Mouse (Mus musculus): ENCODE measurements around the gene Rpl23.
A peak's percentile ranks its signal among the peaks of the same experiment; 100 is the strongest.

Gene Rpl23

GRCm38 (mm10) chr11:97781832-97782563 is at the start of gene Rpl23:
Rpl23 (minus strand) TSS chr11:97782437.
- DNase-seq (ENCODE audit: low spot score in 2 of 2): peak; percentile 99 to 100

DNA sequence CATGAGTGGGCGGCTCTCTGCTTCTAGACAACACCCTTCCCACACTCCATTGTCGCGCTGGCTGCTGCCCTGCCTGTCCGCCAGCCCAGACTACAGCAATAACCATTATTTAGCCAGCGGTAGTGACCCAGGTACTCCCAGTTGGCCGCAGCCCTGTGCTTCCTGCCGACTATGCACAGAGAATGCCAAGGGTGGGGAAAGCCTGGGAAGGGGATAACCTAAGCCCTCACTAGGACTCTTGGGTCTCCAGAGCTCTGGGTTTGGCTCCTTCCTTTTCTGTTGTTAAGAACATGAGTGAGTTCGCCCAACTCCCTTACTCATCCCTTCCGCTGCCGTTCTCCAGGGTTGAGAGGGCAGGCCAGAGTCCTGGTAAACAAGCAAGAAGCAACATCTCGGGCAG is 49.8 kb upstream of the Rpl23 start:
- no peak for DNase-seq (ENCODE audit: low spot score in 2 of 2)

DNA sequence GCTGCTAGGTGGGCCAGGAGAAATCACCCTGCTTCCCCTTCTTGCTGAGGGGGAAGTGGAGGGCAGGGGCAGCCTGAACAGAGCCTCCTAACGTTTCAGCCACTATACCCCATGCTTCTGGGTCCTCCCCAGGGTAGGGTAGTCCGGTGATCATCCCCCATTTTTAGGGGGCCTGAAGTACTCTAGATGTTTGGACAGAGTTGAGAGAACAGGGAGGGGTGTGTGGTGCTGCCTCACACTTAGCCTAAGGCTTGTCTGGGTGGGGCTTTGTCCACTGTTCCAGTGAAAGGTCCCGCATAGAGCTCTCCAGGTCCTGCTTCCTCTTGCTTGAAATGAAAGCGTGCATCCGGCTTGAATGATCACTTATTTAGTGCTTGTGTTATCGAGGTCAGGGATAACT is 48.3 kb upstream of the Rpl23 start:
- DNase-seq (ENCODE audit: low spot score in 2 of 2): no peak

DNA sequence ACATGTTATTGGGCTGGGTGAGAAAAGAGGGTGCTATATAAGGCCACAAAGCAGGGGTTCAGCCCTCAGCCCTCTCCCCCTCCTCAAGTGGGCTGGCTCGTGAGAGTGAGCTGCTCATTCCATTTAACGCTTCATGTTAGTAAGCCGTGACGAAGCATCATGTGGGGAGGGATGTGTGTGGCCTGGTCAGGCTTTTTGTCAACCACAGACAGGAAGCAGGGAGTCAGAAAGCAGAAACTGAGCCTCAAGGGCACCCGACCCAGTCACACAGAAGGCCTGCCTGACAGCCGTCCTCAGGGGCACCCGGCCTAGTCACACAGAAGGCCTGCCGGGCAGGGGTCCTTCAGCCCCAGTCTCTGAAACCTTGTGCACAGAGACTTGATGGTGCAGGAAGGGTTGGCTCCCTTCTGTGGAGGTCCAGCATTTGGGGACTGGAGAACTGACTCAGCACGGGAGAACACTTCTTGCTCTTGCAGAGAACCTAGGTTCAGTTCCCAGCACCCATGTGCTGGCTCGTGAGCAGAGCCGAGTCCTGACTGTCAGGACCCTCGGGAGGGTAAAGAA is 47.8 kb upstream of the Rpl23 start:
- no peak for DNase-seq (ENCODE audit: low spot score in 2 of 2)

GRCm38 (mm10) chr11:97829365-97829764 is 47.1 kb upstream of the Rpl23 start:
- DNase-seq (ENCODE audit: low spot score in 2 of 2): no peak

DNA sequence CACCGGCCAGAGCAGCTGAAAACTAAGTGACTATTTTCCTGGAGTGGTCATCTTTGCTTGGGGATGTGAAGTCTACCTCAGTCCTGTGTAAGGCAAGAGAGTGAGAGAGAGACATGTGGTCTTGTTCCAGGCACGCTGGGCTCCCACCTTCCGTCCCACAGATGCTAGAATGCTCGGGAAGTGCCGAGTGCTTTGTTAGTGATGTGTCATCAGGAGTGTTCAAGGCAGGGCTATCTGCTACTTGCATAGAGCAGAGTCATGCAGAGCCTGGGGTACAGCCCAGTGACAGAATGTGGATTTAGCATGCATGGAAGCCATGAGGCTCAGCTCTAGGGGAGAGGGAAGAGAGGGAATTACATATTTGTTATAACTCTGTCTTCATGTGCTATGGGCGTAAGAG is 45.4 kb upstream of the Rpl23 start:
- no peak for DNase-seq (ENCODE audit: low spot score in 2 of 2)

DNA sequence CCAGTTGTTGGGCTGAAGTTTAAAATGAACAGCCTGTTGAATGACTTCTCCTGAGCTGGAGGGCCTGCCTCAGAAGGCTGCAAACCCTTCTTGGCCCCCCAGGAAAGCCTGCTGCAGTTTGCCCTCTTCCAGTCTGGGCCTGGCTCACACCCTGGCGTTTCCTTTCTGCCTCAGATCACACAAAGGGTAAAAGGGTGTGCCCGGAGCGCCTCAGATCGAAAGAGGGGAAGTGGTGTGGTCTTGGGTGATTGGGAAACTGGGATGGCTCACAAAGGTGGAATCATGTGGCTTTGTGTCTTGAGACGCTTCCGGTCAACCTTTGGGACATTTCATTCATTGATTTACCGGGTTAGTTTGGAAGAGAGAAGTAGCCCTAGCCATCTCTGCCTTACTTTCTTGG is 44.2 kb upstream of the Rpl23 start:
- DNase-seq (ENCODE audit: low spot score in 2 of 2): no peak

- no peak for DNase-seq (ENCODE audit: low spot score in 2 of 2)
These were observed 43.7 kb upstream of the Rpl23 start for GRCm38 (mm10) chr11:97825971-97826370.

DNA sequence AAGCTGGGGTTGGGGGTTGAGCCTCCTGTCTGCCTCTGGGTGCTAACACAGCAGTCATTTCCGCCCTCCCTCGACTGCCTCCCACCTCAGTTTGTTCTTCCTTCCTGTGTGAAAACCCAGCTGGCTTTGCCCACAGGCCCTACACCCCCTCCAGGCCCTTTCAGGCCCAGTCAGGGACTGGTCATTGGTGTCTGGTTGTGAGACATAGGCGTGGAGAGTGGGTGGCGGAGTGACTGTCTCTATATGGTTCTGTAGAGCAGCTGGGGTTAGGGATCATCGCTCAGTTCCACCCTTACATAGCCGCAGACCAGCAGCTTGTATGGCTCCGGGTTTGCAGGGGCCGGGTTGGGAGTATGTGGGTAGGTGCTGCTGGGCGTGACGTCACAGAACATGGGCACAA is 43.1 kb upstream of the Rpl23 start:
- DNase-seq (ENCODE audit: low spot score in 2 of 2): no peak

DNA sequence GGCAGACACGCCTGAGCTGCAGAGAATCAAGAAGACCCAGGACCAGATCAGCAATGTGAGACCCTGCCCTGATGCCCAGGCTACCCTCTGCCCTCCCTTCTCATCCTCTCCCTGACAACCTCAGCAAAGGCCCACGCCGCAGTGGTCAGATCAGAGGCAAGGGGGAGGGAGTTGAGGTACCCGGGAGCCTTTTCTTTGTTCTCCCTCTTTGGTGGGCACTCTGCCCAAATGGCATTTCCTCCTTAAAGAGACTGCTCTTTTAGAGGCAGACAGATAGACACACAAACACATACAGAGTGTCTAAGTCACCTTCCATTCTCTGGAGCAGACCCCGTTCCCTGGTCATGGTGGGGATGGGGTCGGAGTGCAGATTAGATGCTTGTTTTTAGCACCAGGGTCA is 42.7 kb upstream of the Rpl23 start:
- no peak for DNase-seq (ENCODE audit: low spot score in 2 of 2)

- DNase-seq (ENCODE audit: low spot score in 2 of 2): no peak
These were observed 41.9 kb upstream of the Rpl23 start for GRCm38 (mm10) chr11:97824168-97824567.

DNA sequence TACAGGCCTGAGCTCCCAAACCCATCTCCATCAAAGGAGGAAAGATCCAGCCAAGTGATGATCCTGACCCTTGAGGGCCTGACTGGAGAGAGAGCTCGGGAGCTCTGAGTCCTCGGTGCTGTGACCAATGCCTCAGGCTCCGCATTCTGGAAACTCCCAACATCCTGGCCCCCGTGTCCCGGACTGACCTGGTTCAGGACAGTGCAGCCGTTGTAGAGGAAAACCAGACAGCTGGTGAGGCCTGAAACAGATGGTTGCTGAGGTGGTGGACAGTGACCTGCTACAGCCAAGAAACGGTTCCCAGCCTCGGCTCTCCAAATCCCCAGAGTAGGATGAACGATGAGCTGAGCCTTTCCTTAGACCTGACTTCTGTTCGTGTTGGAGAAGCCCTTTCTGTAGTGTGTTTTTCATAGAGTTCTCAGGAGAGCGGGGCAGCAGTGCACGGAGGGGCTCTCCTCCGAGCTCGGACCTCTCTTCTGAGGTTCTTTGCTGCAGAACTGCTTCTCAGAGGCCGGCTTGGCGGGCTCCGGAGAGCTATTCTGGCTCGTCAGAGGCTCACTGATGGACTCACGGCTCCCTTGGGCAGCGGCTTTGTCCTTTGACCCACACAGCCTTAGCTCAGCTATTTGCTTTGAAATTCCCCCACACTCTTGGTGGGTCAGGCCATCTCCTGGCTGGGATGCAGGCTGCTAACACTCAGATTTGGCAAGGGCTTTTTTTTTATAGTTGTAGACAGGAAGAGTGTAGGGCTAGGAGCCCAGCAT is 40.8 kb upstream of the Rpl23 start:
- no peak for DNase-seq (ENCODE audit: low spot score in 2 of 2)

GRCm38 (mm10) chr11:97821401-97822064 is 39.3 kb upstream of the Rpl23 start:
- no peak for DNase-seq (ENCODE audit: low spot score in 2 of 2)

DNA sequence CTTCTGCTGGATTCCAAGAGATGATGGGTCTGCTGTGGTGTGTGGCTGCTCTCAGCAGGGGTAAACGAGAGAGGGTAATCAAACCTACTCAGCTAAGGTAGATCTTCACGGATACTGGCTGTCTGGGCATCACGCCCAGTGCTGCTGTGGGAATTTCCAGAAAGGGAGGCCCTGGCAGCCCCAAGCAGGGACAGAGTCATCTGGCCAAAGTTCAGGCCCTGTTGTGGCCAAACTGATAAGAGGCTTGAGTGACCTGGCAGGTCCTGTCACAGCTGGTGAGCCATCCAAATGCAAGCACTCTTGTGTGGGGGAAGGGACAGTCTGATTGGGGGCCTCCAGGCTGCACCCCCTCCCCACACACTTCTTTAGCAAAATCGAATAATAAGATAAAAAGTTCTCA is 38.6 kb upstream of the Rpl23 start:
- DNase-seq (ENCODE audit: low spot score in 2 of 2): no peak

- no peak for DNase-seq (ENCODE audit: low spot score in 2 of 2)
These were observed 37.7 kb upstream of the Rpl23 start for GRCm38 (mm10) chr11:97819923-97820322.

- no peak for DNase-seq (ENCODE audit: low spot score in 2 of 2)
These were observed 36.9 kb upstream of the Rpl23 start for GRCm38 (mm10) chr11:97819102-97819501.

DNA sequence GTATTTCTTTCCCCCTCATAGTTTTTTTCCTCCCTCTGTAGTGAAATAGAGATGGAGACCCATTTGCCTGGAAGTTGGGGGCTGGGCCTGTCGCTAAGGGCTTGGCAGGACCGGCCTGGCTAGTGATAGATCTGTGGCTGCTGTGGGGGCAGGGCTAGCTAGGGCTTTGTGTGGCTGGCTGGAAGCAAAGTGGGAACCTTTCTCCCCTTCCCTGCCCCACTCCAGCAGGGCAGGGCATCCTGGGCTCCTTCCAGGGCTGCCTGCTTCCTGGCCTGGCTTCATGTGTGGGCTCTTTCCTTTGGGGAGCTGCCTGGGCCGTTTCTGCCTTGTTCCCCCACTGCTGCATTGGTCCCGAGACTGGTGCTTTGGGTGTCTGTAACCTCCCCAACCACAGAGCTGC is 36.3 kb upstream of the Rpl23 start:
- DNase-seq (ENCODE audit: low spot score in 2 of 2): peak in 1 of 2 experiments; percentile 49

DNA sequence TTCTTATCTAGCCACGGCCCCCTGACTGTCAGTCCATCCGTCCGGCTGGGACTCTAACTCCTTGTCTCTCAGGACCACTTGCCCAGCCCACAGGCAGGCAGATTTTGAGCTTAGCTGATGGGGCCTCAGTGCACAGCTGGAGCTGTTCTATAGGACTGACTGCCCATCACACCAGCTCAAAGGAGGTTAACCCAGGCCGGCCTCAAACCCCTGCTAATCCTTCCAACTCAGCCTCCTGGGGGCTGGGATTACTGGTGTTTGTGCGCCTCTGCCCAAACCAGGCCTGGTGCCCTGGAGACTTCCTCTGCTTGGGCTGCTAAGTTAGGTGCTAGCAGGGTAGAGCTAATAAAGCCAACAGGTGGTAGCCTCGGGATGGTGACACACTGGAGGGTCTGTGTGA is 35.8 kb upstream of the Rpl23 start:
- DNase-seq (ENCODE audit: low spot score in 2 of 2): no peak

- DNase-seq (ENCODE audit: low spot score in 2 of 2): no peak
These were observed 35.1 kb upstream of the Rpl23 start for GRCm38 (mm10) chr11:97817379-97817778.

DNA sequence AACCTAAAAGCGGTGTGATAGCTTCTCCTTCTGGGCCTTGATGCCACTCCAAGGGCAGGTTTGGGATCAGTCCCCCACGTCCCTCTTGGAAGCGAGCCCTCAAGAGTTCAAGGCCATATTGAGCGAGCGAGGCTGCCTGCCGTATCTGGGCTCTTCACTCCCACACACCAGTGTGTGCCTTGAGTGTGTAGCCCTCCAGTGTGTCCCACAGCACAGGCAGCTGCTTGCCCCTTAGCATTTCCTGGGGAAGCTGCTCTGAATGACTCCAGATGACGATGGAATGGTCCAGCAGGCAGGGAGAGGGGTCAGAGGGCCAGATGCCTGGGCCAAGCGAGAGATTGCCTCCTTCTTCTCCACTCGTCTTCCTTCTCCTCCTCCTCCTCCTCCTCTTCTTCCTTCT is 34.7 kb upstream of the Rpl23 start:
- no peak for DNase-seq (ENCODE audit: low spot score in 2 of 2)

DNA sequence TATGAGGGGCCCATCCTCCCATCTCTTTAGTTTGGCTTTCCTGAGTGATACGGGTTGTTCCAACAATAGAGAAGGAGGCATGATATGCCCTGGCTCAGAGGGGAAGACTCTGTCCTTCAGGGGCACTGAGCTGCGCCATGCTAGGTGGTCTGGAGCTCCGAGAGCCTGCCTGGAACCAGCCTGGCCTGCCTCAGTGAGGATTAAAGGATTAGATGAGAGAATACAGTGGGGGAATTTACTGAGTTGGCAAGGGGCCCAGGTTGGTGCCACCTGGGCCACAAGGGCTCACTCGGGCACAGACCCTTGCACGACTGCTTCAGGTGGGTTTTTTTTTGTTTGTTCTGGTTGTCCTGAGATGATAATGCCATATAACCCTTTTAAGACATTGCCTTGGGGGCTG is 33.9 kb upstream of the Rpl23 start:
- DNase-seq (ENCODE audit: low spot score in 2 of 2): no peak

DNA sequence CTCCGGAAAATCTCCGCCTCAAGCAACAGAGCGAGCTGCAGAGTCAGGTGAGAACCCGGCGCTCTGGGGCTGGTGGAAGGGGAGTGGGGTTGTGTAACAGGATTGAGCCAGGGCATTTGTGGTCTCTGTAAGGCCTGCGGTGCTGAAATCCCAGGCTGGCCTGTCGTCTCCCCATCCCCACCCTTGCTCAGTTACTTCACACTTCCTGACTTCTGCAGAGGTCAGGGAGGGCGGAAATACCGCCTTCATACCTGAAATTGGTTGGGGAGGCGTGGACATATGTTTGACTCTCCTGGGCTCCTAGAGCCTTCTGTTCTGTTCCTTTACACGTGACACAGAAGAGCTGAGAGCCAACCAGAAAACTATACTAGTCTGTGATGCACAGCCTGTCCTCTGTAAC is 33.5 kb upstream of the Rpl23 start:
- no peak for DNase-seq (ENCODE audit: low spot score in 2 of 2)

All from frontal cortex, postnatal 10 days (tissue).